Mouse (Mus musculus): ENCODE results near the gene Camsap2.

- TF ChIP-seq CTCF (IDR thresholded peaks at IDR 0.05; ENCODE audit: low read depth, low read length), result no peak
- no peak for TF ChIP-seq POLR2A (IDR thresholded peaks at IDR 0.05; ENCODE audit: extremely low read depth, insufficient read depth, low read length)
Measured at GRCm38 (mm10) chr1:136394506-136394905, 48.6 kb upstream of the Camsap2 start.

Measured in liver, adult 2 months (tissue).